In the genomic region with DNA sequence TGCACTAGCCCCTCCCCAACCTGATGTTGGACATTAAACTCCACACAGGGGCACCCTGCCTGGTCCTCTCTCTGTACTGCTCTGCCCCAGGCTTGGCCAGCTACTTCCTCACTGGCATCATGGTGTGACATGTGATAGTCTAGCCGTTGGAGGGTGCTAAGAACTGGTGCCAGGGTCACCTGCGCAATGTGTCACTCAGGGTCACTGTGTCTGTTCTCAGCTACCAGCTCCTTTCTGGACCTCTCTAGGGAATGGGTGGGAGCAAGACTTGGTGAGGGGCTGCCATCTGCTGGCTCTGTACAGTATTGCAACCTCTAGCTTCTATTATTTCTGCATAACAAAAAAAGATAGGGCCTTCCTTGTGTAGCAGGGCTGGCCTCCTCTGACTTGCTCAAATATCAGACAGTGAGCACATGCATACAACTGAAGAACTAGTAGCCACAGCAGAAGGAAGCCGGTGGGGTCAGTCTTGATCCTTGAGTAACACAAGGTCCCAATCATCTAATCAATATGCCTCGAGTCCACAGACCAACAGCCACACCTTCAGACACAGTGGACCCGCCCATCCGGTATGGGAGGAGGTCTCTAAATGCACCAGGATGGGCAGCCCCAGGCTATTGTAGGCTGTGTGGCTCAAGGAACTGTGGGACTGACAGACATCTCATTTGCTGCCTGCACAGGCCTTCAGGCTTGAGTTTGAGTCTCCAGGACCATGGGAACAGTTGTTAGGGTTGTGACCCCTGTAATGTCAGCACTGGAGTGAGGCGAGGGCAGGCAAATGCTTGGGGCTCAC, we compare ENCODE assay signal across 9 mouse cellular contexts. TPM values are rescaled to one million over a fixed set of nuclear protein-coding genes. Genes with fewer than 3 reads are reported as not detected.
DNase-seq lines count a peak whose midpoint lies in the region; ATAC-seq lines count a peak whose summit lies in the region.
"Had no signal": no experiment of that assay in that cellular context is flagged by ENCODE, and none has a peak within 500 bp of the region (broad histone marks: within the 10 kb centered on the region; RNA-seq: fewer than 3 reads in every experiment).

No protein-coding gene starts in this region.

- no peak overlapping the region for H3K9ac ChIP-seq in forebrain, embryonic 16.5 days (replicated peaks; ENCODE audit: low read depth, low read length)
- H3K9ac ChIP-seq in hindbrain, embryonic 11.5 days (ENCODE audit: low read depth, low read length): no peak overlapping the region
- H3K9ac ChIP-seq in lung, embryonic 16.5 days (ENCODE audit: low read length): no peak overlapping the region
- H3K9ac ChIP-seq: heart, embryonic 15.5 days had no signal

- H3K4me1 ChIP-seq in forebrain, embryonic 16.5 days (replicated peaks; ENCODE audit: control insufficient read depth, insufficient read depth, low read length): no peaks in the 10 kb centered on the region
- no peaks in the 10 kb centered on the region for H3K4me1 ChIP-seq in hindbrain, embryonic 11.5 days (replicated peaks; ENCODE audit: control insufficient read depth, insufficient read depth, low read length)
- no peaks in the 10 kb centered on the region for H3K4me1 ChIP-seq in lung, embryonic 16.5 days (replicated peaks; ENCODE audit: control insufficient read depth, insufficient read depth, low read length)
- H3K4me1 ChIP-seq: heart, embryonic 15.5 days had no signal

- H3K9me3 ChIP-seq in forebrain, embryonic 16.5 days (ENCODE audit: control insufficient read depth, low read length): no peaks in the 10 kb centered on the region
- no peaks in the 10 kb centered on the region for H3K9me3 ChIP-seq in hindbrain, embryonic 11.5 days (ENCODE audit: control insufficient read depth, low read length)
- no peaks in the 10 kb centered on the region for H3K9me3 ChIP-seq in lung, embryonic 16.5 days (ENCODE audit: control insufficient read depth, low read length)
- H3K9me3 ChIP-seq: heart, embryonic 15.5 days had no signal

- H3K4me2 ChIP-seq in forebrain, embryonic 16.5 days (ENCODE audit: low read length): no peak overlapping the region
- no peak overlapping the region for H3K4me2 ChIP-seq in hindbrain, embryonic 11.5 days (replicated peaks; ENCODE audit: low read depth, low read length)
- no peak overlapping the region for H3K4me2 ChIP-seq in lung, embryonic 16.5 days (ENCODE audit: low read depth, low read length)
- H3K4me2 ChIP-seq: heart, embryonic 15.5 days had no signal

- H3K27me3 ChIP-seq in forebrain, embryonic 16.5 days (replicated peaks; ENCODE audit: control insufficient read depth, insufficient read depth, low read length): no peaks in the 10 kb centered on the region
- no peaks in the 10 kb centered on the region for H3K27me3 ChIP-seq in hindbrain, embryonic 11.5 days (ENCODE audit: control insufficient read depth, insufficient read depth, low read length)
- no peaks in the 10 kb centered on the region for H3K27me3 ChIP-seq in lung, embryonic 16.5 days (ENCODE audit: control insufficient read depth, insufficient read depth, low read depth, low read length)
- H3K27me3 ChIP-seq: heart, embryonic 15.5 days had no signal

- WGBS in forebrain, embryonic 16.5 days: 76% methylated on average over 7 of the region's 7 CpGs
- WGBS in hindbrain, embryonic 11.5 days: 83% methylated on average over 7 of the region's 7 CpGs
- 77% methylated on average over 7 of the region's 7 CpGs for WGBS in lung, embryonic 16.5 days

- DNase-seq in MN1 (ENCODE audit: low spot score): peak; percentile 76
- DNase-seq in cerebellum, adult 11-12 months: peak; percentile 73
- DNase-seq in hindbrain, embryonic 11.5 days (ENCODE audit: low spot score): peak; percentile 82
- peak; percentile 67 for DNase-seq in layer of hippocampus, adult 9-11 months
- peak; percentile 91 for DNase-seq in retina, embryonic 14.5 days (ENCODE audit: low spot score)
- DNase-seq in thymus, postnatal 36 days: peak; percentile 61 to 75

- peak; percentile 66 for ATAC-seq in forebrain, embryonic 16.5 days
- peak; percentile 41; the same call in 1 of the 2 replicates for ATAC-seq in hindbrain, embryonic 11.5 days (ENCODE audit: low FRiP score)
- ATAC-seq in lung, embryonic 16.5 days (ENCODE audit: low read depth): peak; percentile 45

- H3K36me3 ChIP-seq in forebrain, embryonic 16.5 days (ENCODE audit: control insufficient read depth, insufficient read depth): peaks cover 23% of the 10 kb centered on the region
- peaks cover 21% of the 10 kb centered on the region for H3K36me3 ChIP-seq in hindbrain, embryonic 11.5 days (ENCODE audit: control insufficient read depth, insufficient read depth, low read length)
- H3K36me3 ChIP-seq in lung, embryonic 16.5 days (ENCODE audit: control insufficient read depth, insufficient read depth, low read length): peaks cover 30% of the 10 kb centered on the region

- H3K27ac ChIP-seq in forebrain, embryonic 16.5 days (ENCODE audit: low read length): no peak overlapping the region
- no peak overlapping the region for H3K27ac ChIP-seq in hindbrain, embryonic 11.5 days (ENCODE audit: low read depth, low read length)
- H3K27ac ChIP-seq in lung, embryonic 16.5 days (ENCODE audit: low read length): no peak overlapping the region
- H3K27ac ChIP-seq: heart, embryonic 15.5 days had no signal

- H3K4me3 ChIP-seq in forebrain, embryonic 16.5 days (replicated peaks; ENCODE audit: low read length): no peak overlapping the region
- H3K4me3 ChIP-seq in hindbrain, embryonic 11.5 days (ENCODE audit: low read depth, low read length): no peak overlapping the region
- no peak overlapping the region for H3K4me3 ChIP-seq in lung, embryonic 16.5 days (ENCODE audit: low read length)
- H3K4me3 ChIP-seq: heart, embryonic 15.5 days had no signal

RNA-seq across cellular contexts. Expression of gene Thop1, which starts 12.5 kb away (rescaled TPM):
- polyA plus RNA-seq in forebrain, embryonic 16.5 days (2015; fragmentation: Nextera tagmentation; extraction: Ambion mirVana): 69.4 and 70.4 TPM in 2 replicates
- 44.1 and 46.4 TPM in 2 replicates for polyA plus RNA-seq in hindbrain, embryonic 11.5 days (2014; fragmentation: Nextera tagmentation; extraction: Ambion mirVana)
- polyA plus RNA-seq in lung, embryonic 16.5 days (2015; fragmentation: Nextera tagmentation; extraction: Ambion mirVana): 44.2 and 45.0 TPM in 2 replicates

RNA-seq across cellular contexts. Expression of gene Creb3l3, which starts 16.3 kb away (rescaled TPM):
- 0.17 and 0.66 TPM in 2 replicates for polyA plus RNA-seq in forebrain, embryonic 16.5 days (2015; fragmentation: Nextera tagmentation; extraction: Ambion mirVana)
- 0.23 and 0.49 TPM in 2 replicates for polyA plus RNA-seq in hindbrain, embryonic 11.5 days (2014; fragmentation: Nextera tagmentation; extraction: Ambion mirVana)
- polyA plus RNA-seq in lung, embryonic 16.5 days (2015; fragmentation: Nextera tagmentation; extraction: Ambion mirVana): 0.34 and 1.0 TPM in 2 replicates

RNA-seq across cellular contexts. Expression of gene Sgta, which starts 22.4 kb away (rescaled TPM):
- polyA plus RNA-seq in forebrain, embryonic 16.5 days (2015; fragmentation: Nextera tagmentation; extraction: Ambion mirVana): 325 and 344 TPM in 2 replicates
- 200 and 210 TPM in 2 replicates for polyA plus RNA-seq in hindbrain, embryonic 11.5 days (2014; fragmentation: Nextera tagmentation; extraction: Ambion mirVana)
- polyA plus RNA-seq in lung, embryonic 16.5 days (2015; fragmentation: Nextera tagmentation; extraction: Ambion mirVana): 183 and 187 TPM in 2 replicates

RNA-seq across cellular contexts. Expression of gene Map2k2, which starts 23.4 kb away (rescaled TPM):
- polyA plus RNA-seq in forebrain, embryonic 16.5 days (2015; fragmentation: Nextera tagmentation; extraction: Ambion mirVana): 210 and 213 TPM in 2 replicates
- 201 and 203 TPM in 2 replicates for polyA plus RNA-seq in hindbrain, embryonic 11.5 days (2014; fragmentation: Nextera tagmentation; extraction: Ambion mirVana)
- 144 and 151 TPM in 2 replicates for polyA plus RNA-seq in lung, embryonic 16.5 days (2015; fragmentation: Nextera tagmentation; extraction: Ambion mirVana)

RNA-seq across cellular contexts. Expression of gene Slc39a3, which starts 45.1 kb away (rescaled TPM):
- polyA plus RNA-seq in forebrain, embryonic 16.5 days (2015; fragmentation: Nextera tagmentation; extraction: Ambion mirVana): 48.1 and 54.0 TPM in 2 replicates
- polyA plus RNA-seq in hindbrain, embryonic 11.5 days (2014; fragmentation: Nextera tagmentation; extraction: Ambion mirVana): 9.2 and 11.0 TPM in 2 replicates
- polyA plus RNA-seq in lung, embryonic 16.5 days (2015; fragmentation: Nextera tagmentation; extraction: Ambion mirVana): 19.4 and 20.8 TPM in 2 replicates
